Mouse (Mus musculus): ENCODE data around the gene Dgat2.
A peak's percentile ranks its signal among the peaks of the same experiment; 100 is the strongest.

Gene Dgat2

GRCm38 (mm10) chr7:99164873-99165410 lies 17.6 kb downstream of the Dgat2 start:
- no peak for DNase-seq (ENCODE audit: inconsistent age in 2 of 2, low spot score in 1 of 2)

DNA sequence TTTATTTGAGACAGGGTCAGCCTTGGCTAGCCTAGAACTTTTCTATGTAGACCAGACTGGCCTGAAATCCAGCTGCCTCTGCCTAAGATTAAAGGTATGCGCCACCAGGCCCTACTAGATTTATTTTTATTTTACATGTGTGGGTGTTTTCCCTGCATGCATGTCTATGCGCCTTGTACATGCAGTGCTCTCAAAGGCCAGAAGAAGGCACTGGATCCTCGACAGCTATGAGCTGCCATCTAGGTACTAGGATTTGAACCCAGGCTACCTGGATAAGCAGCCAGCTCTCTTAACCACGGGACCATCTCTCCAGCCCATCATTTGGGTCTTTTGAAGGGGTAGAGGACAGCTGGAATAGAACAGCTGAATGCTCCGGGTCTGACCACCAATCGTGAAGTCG lies 20.1 kb downstream of the Dgat2 start:
- DNase-seq (ENCODE audit: inconsistent age in 2 of 2, low spot score in 1 of 2), result no peak

DNA sequence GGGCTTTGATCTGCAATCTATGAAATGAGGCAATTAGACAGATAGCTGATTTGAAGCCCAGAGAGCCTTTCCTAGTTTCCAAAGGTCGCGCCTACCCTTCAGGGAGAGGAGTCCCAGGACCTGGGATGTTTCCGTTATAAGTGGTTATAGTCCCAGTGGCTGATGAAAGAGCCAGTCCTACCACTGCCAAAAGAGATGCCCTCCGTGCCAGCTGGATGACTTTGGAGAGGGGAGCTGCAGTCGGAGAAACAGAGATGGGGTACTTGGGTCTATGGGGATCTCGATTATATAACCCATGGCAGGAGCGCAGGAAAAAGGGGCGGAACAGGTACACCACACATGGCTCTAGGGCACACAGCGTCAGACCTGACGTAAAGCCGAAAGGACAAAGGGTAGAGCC lies 20.6 kb downstream of the Dgat2 start:
- peak in 1 of 2 experiments; percentile 42 for DNase-seq (ENCODE audit: inconsistent age in 2 of 2, low spot score in 1 of 2)

- DNase-seq (ENCODE audit: inconsistent age in 2 of 2, low spot score in 1 of 2), result peak in 1 of 2 experiments; percentile 48
Observed at GRCm38 (mm10) chr7:99161529-99161928, 21.0 kb downstream of the Dgat2 start.

DNA sequence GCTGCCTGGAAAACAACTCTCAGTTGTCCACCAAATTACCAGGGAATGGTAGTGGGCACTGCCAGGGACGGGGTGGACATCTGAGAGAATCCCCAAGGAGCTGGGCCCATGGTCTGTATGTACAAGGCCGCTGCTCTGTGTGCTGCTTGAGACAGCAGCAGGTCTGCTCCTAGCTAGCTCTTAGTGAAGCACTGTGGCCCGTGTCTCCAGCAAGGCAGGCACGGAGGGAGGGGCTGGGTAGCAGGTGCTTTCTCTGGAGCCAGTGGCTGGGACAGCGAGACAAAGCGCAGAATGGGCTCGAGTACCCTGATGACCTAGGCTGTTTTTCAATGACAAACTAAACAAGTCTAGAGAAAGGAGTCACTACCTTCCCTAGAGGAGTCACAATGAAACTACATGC lies 21.5 kb downstream of the Dgat2 start:
- DNase-seq (ENCODE audit: inconsistent age in 2 of 2, low spot score in 1 of 2), result no peak

GRCm38 (mm10) chr7:99159446-99159845 lies 23.1 kb downstream of the Dgat2 start:
- no peak for DNase-seq (ENCODE audit: inconsistent age in 2 of 2, low spot score in 1 of 2)

DNA sequence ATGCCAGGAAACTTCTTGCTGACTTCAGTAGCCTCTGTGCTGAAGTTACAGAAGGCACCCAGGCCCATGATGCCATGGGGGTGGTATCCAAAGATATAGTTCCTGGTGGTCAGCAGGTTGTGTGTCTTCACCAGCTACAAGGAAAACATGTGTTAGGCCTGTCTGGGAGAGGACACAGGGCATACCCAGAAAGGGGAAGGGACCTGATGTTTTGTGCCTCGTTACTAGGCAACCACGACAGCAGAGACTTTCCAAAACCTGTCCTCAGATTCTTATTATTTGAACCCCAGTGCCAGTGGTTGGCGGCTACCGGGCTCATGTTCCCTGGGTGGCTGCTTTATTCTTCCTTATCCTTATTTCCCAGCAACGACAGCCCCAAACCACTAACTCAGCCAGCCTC lies 23.6 kb downstream of the Dgat2 start:
- no peak for DNase-seq (ENCODE audit: inconsistent age in 2 of 2, low spot score in 1 of 2)

DNA sequence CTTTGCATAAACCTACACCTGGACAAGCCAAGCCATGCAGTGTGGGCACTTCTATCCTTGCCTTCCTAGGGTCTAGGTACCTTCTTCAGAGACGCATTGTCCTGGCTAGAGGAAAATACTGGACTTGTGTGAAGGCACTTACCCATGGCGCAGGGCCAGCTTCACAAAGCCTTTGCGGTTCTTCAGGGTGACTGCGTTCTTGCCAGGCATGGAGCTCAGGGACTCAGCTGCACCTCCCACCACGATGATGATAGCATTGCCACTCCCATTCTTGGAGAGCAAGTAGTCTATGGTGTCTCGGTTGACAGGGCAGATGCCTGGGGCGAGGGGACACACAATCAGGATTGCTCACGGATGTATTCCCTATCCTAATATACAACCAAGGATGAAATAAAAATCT lies 24.5 kb downstream of the Dgat2 start:
- no peak for DNase-seq (ENCODE audit: inconsistent age in 2 of 2, low spot score in 1 of 2)

- no peak for DNase-seq (ENCODE audit: inconsistent age in 2 of 2, low spot score in 1 of 2)
Observed at GRCm38 (mm10) chr7:99156737-99157136, 25.8 kb downstream of the Dgat2 start.

DNA sequence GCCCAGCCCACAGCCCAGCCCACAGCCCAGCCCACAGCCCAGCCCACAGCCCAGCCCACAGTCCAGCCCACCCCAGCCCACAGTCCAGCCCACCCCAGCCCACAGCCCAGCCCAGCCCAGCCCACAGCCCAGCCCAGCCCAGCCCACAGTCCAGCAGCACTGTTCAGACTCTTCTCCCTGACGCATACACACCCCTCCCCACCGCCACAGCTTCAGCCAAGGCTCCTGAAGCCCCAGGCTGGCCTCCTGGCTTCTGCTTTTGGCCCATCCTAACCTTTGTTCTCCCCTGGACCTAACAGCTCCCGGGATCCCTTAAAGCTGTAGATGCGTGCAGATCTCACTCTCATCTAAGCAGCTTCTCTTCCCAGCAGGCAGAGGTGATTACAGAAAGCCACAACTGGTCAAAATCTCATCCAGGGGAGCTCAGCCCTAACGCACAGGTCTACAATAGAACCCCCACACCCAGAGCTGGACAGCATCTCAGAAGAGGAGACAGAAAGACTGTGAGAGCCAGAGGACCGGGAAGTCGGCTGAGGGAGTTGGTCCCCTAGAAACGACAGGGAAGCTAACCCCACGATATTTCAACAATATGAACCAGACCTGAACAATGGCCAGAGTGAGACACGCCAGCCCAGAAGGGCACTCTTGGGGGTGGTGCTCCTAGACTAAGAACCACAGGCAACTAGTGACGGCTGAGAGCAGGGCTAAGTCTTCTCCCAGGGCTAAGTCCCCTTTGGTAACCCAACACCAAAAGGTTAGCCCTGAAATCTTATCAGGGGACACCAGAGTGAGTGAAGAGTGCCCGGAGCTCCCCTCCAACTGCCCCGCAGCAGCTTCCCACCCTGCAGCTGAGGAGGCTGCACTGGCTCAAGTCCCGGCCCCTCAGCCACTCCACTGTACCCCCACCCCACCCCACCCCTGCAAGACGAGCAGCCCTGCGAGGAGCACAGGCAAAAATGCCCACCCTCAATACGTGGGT lies 26.9 kb downstream of the Dgat2 start:
- DNase-seq (ENCODE audit: inconsistent age in 2 of 2, low spot score in 1 of 2), result peak; percentile 40 to 68

- peak; percentile 39 to 55 for DNase-seq (ENCODE audit: inconsistent age in 2 of 2, low spot score in 1 of 2)
Observed at GRCm38 (mm10) chr7:99154648-99155151, 27.8 kb downstream of the Dgat2 start.

- no peak for DNase-seq (ENCODE audit: inconsistent age in 2 of 2, low spot score in 1 of 2)
Observed at GRCm38 (mm10) chr7:99153686-99154202, 28.8 kb downstream of the Dgat2 start.

DNA sequence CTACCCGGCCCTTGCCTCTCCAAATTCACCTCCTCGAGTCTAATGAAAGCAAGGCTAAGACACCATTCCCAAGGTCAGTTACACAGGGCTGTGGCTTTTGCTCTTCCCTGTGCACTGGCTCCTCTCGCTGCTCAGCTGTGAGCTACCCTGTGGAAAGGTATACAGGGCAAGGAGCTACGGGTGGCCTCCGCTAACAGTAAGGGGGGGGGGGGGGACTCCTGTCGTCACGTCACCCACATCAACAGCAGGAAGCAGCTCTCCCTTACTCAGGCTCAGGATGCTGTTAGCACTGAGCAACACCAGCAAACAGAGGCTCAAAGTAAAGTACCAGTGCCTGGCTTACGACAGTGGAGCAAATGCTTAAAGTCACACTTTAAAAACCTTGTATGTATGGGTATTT lies 29.8 kb downstream of the Dgat2 start:
- DNase-seq (ENCODE audit: inconsistent age in 2 of 2, low spot score in 1 of 2), result no peak

- peak; percentile 94 to 97 for DNase-seq (ENCODE audit: inconsistent age in 2 of 2, low spot score in 1 of 2)
Observed at GRCm38 (mm10) chr7:99151342-99151741, 31.2 kb downstream of the Dgat2 start.

DNA sequence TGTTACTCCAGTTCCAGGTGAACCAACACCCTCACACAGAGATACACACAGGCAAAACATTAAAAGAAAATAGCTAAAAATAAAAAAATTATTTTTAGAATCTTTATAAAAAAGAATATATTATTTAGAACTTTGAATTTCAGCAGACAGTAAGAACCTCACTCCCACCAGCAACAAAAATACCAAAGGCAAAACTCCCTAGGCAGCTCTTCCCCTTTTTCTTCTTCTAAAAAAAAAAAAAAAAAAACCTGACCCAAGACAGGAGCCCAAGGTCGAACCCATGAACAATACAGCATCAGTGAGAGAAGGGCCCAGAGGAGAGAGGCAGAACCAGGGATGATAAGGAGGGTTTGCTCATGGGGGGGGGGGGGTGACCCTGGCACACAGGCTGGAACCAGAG lies 33.5 kb downstream of the Dgat2 start:
- no peak for DNase-seq (ENCODE audit: inconsistent age in 2 of 2, low spot score in 1 of 2)

- no peak for DNase-seq (ENCODE audit: inconsistent age in 2 of 2, low spot score in 1 of 2)
Observed at GRCm38 (mm10) chr7:99147494-99147893, 35.0 kb downstream of the Dgat2 start.

GRCm38 (mm10) chr7:99146906-99147305 lies 35.6 kb downstream of the Dgat2 start:
- DNase-seq (ENCODE audit: inconsistent age in 2 of 2, low spot score in 1 of 2), result no peak

GRCm38 (mm10) chr7:99146011-99146410 lies 36.5 kb downstream of the Dgat2 start:
- DNase-seq (ENCODE audit: inconsistent age in 2 of 2, low spot score in 1 of 2), result peak in 1 of 2 experiments; percentile 48

- no peak for DNase-seq (ENCODE audit: inconsistent age in 2 of 2, low spot score in 1 of 2)
Observed at GRCm38 (mm10) chr7:99144616-99145015, 37.9 kb downstream of the Dgat2 start.

DNA sequence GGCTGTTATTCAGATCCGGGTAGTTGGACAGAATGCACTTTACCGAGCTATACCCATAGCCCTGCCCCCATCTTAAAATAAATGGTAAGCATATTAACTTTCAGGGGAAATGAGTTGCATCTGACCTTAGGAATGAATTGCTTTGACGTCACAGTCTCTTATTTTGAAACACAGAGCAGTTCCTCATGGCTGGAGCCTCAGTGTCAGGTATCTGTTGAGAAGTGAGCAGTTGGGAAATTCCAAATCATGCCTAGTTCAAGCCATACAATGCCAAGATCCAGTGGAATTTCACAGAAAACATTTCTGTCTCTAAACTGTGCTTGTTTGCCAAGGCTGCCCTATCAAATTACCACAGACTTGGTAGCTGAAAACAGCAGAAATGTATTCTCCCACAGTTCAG lies 39.3 kb downstream of the Dgat2 start:
- no peak for DNase-seq (ENCODE audit: inconsistent age in 2 of 2, low spot score in 1 of 2)

GRCm38 (mm10) chr7:99141919-99142606 lies 40.5 kb downstream of the Dgat2 start:
- DNase-seq (ENCODE audit: inconsistent age in 2 of 2, low spot score in 1 of 2), result peak in 1 of 2 experiments; percentile 36
